Mouse (Mus musculus): ENCODE results near the gene Arfgef2. TPM values are rescaled to one million over a fixed set of nuclear protein-coding genes. Genes with fewer than 3 reads are reported as not detected.
A peak's percentile ranks its signal among the peaks of the same experiment; 100 is the strongest.

Gene Arfgef2
- polyA plus RNA-seq, 1 experiment, result 17.8 TPM

- DNase-seq (ENCODE audit: low read depth), result no peak
Measured at GRCm38 (mm10) chr2:166857118-166857517, 51.7 kb downstream of the Arfgef2 start.

GRCm38 (mm10) chr2:166859214-166859613 is 53.8 kb downstream of the Arfgef2 start:
- peak; percentile 28 for DNase-seq (ENCODE audit: low read depth)

- DNase-seq (ENCODE audit: low read depth), result no peak
Measured at GRCm38 (mm10) chr2:166862505-166862904, 57.1 kb downstream of the Arfgef2 start.

- no peak for DNase-seq (ENCODE audit: low read depth)
Measured at GRCm38 (mm10) chr2:166865476-166865875, 60.1 kb downstream of the Arfgef2 start.

GRCm38 (mm10) chr2:166870271-166870865 is 65.0 kb downstream of the Arfgef2 start:
- DNase-seq (ENCODE audit: low read depth), result no peak

- no peak for DNase-seq (ENCODE audit: low read depth)
Measured at GRCm38 (mm10) chr2:166870899-166871298, 65.5 kb downstream of the Arfgef2 start.

- DNase-seq (ENCODE audit: low read depth), result no peak
Measured at GRCm38 (mm10) chr2:166874675-166875280, 69.4 kb downstream of the Arfgef2 start.

- DNase-seq (ENCODE audit: low read depth), result no peak
Measured at GRCm38 (mm10) chr2:166875561-166875960, 70.2 kb downstream of the Arfgef2 start.

- no peak for DNase-seq (ENCODE audit: low read depth)
Measured at GRCm38 (mm10) chr2:166876331-166876730, 70.9 kb downstream of the Arfgef2 start.

GRCm38 (mm10) chr2:166885066-166885465 is 79.7 kb downstream of the Arfgef2 start:
- DNase-seq (ENCODE audit: low read depth), result no peak

- DNase-seq (ENCODE audit: low read depth), result no peak
Measured at GRCm38 (mm10) chr2:166885619-166886018, 80.2 kb downstream of the Arfgef2 start.

GRCm38 (mm10) chr2:166886231-166886630 is 80.8 kb downstream of the Arfgef2 start:
- DNase-seq (ENCODE audit: low read depth), result no peak

GRCm38 (mm10) chr2:166887816-166888215 is 82.4 kb downstream of the Arfgef2 start:
- DNase-seq (ENCODE audit: low read depth), result no peak

- no peak for DNase-seq (ENCODE audit: low read depth)
Measured at GRCm38 (mm10) chr2:166891366-166891880, 86.0 kb downstream of the Arfgef2 start.

- DNase-seq (ENCODE audit: low read depth), result no peak
Measured at GRCm38 (mm10) chr2:166892158-166892680, 86.8 kb downstream of the Arfgef2 start.

- DNase-seq (ENCODE audit: low read depth), result peak; percentile 75
Measured at GRCm38 (mm10) chr2:166893036-166893435, 87.6 kb downstream of the Arfgef2 start.

GRCm38 (mm10) chr2:166896368-166896767 is 91.0 kb downstream of the Arfgef2 start:
- no peak for DNase-seq (ENCODE audit: low read depth)

- no peak for DNase-seq (ENCODE audit: low read depth)
Measured at GRCm38 (mm10) chr2:166896974-166897373, 91.6 kb downstream of the Arfgef2 start.

GRCm38 (mm10) chr2:166899161-166899560 is 93.8 kb downstream of the Arfgef2 start:
- no peak for DNase-seq (ENCODE audit: low read depth)

GRCm38 (mm10) chr2:166899746-166900145 is 94.4 kb downstream of the Arfgef2 start:
- no peak for DNase-seq (ENCODE audit: low read depth)

GRCm38 (mm10) chr2:166900792-166901505 is 95.6 kb downstream of the Arfgef2 start:
- no peak for DNase-seq (ENCODE audit: low read depth)

- DNase-seq (ENCODE audit: low read depth), result no peak
Measured at GRCm38 (mm10) chr2:166903719-166904282, 98.4 kb downstream of the Arfgef2 start.

Measured in gonadal fat pad, adult 2 months (tissue).